ENCODE assay signal across 17 mouse cellular contexts in the genomic region with DNA sequence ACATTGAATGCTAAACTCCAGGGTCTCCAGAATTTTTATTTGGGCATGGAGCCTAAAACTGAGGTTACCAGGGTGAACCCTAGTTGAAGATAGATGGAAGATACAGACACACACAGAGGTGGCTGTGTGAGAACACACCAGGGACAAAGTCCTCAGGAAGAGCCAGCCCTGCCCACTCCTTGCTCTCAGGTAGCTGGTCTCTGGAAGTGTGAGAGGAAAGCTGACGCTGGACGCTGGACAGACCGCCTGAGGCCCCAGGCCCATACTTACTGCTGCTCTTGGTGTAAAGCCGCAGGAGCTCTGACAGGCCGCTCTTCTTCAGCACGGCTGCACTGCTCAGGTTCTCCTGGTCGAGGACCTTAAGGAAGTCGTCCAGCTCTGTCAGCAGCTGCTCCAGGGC. TPM values are rescaled to one million over a fixed set of nuclear protein-coding genes. Genes with fewer than 3 reads are reported as not detected.
"Had no signal": no experiment of that assay in that cellular context is flagged by ENCODE, and none has a peak within 500 bp of the region (broad histone marks: within the 10 kb centered on the region; RNA-seq: fewer than 3 reads in every experiment).

No protein-coding gene starts in this region.

- H3K27ac ChIP-seq: lung, embryonic 15.5 days; macrophage; midbrain, embryonic 13.5 days; midbrain, embryonic 15.5 days; neural tube, embryonic 12.5 days; stomach, embryonic 15.5 days; stomach, postnatal 0 days had no signal

- H3K36me3 ChIP-seq: lung, embryonic 15.5 days; midbrain, embryonic 13.5 days; midbrain, embryonic 15.5 days; neural tube, embryonic 12.5 days; stomach, embryonic 15.5 days had no signal

- H3K27me3 ChIP-seq: lung, embryonic 15.5 days; midbrain, embryonic 13.5 days; midbrain, embryonic 15.5 days; neural tube, embryonic 12.5 days; stomach, embryonic 15.5 days had no signal

- DNase-seq: lung, adult 2 months; lung, postnatal 14 days; lung, postnatal 36 days; right cerebral cortex, postnatal 14 days; thymus, adult 2 months; thymus, postnatal 25 days; thymus, postnatal 4 days had no signal

- H3K9ac ChIP-seq: lung, embryonic 15.5 days; midbrain, embryonic 13.5 days; midbrain, embryonic 15.5 days; neural tube, embryonic 12.5 days; stomach, embryonic 15.5 days had no signal

- H3K4me3 ChIP-seq: lung, embryonic 15.5 days; megakaryocyte, embryonic 14.5 days; midbrain, embryonic 13.5 days; midbrain, embryonic 15.5 days; neural tube, embryonic 12.5 days; stomach, embryonic 15.5 days had no signal

- ATAC-seq: lung, postnatal 0 days; midbrain, embryonic 13.5 days; midbrain, embryonic 15.5 days had no signal

- H3K9me3 ChIP-seq: lung, embryonic 15.5 days; midbrain, embryonic 13.5 days; midbrain, embryonic 15.5 days; neural tube, embryonic 12.5 days; stomach, embryonic 15.5 days had no signal

- H3K4me1 ChIP-seq: megakaryocyte, embryonic 14.5 days; midbrain, embryonic 13.5 days; midbrain, embryonic 15.5 days; neural tube, embryonic 12.5 days; stomach, embryonic 15.5 days had no signal

- H3K4me2 ChIP-seq: lung, embryonic 15.5 days; midbrain, embryonic 11.5 days; midbrain, embryonic 13.5 days; midbrain, embryonic 15.5 days; neural tube, embryonic 12.5 days; stomach, embryonic 15.5 days had no signal

RNA-seq across cellular contexts. Expression of gene Afap1l2, which starts 58.2 kb away (rescaled TPM):
- polyA plus RNA-seq: macrophage had no signal
